8 mouse cellular contexts compared by ENCODE assay signal in genomic region chr13:15714726-15715437, GRCm38 (mm10).
DNase-seq lines count a peak whose midpoint lies in the region; ATAC-seq and TF ChIP-seq lines count a peak whose summit lies in the region.

No protein-coding gene starts in this region.

- intact Hi-C loops in heart, postnatal 36 days (cut with DNase I) = no loop called here

- peak; percentile 85 for ATAC-seq in lung, postnatal 0 days
- no peak for ATAC-seq in erythroid progenitor cell, adult 5-6 weeks (replicated peaks; ENCODE audit: low FRiP score, poor library complexity, severe bottlenecking)

- no peaks in the 10 kb centered on the region for H3K27me3 ChIP-seq in lung, postnatal 0 days (replicated peaks; ENCODE audit: insufficient read depth, low read length)

- no peak overlapping the region for H3K4me3 ChIP-seq in cortical plate, adult 2 months (ENCODE audit: insufficient read depth, low read length)
- H3K4me3 ChIP-seq in lung, postnatal 0 days (ENCODE audit: low read depth, low read length) = no peak overlapping the region

- TF ChIP-seq POLR2A in cortical plate, adult 2 months (IDR thresholded peaks at IDR 0.05; ENCODE audit: extremely low read depth, insufficient read depth, low read length) = no peak

- peak; percentile 17 for DNase-seq in thymus, postnatal 4 days
- no peak for DNase-seq in thymus, postnatal 25 days
- peak; percentile 20 to 25 for DNase-seq in heart, postnatal 36 days
- peak; percentile 19 to 69 for DNase-seq in layer of hippocampus, adult 18-20 months (ENCODE audit: low spot score in 2 of 2)
- DNase-seq in lung, postnatal 0 days (ENCODE audit: low spot score) = peak; percentile 85
- peak; percentile 62 to 73 for DNase-seq in right cerebral cortex, postnatal 10 days (ENCODE audit: low spot score in 2 of 2)

- no peaks in the 10 kb centered on the region for H3K4me1 ChIP-seq in cortical plate, adult 2 months (ENCODE audit: control insufficient read depth, insufficient read depth, low read length)
- no peaks in the 10 kb centered on the region for H3K4me1 ChIP-seq in lung, postnatal 0 days (ENCODE audit: insufficient read depth, low read depth, low read length)

- no peak overlapping the region for H3K4me2 ChIP-seq in lung, postnatal 0 days (replicated peaks; ENCODE audit: low read depth, low read length)

- no peaks in the 10 kb centered on the region for H3K9me3 ChIP-seq in lung, postnatal 0 days (ENCODE audit: low read length)

- H3K9ac ChIP-seq in lung, postnatal 0 days (replicated peaks; ENCODE audit: low read depth) = no peak overlapping the region

- no peaks in the 10 kb centered on the region for H3K36me3 ChIP-seq in lung, postnatal 0 days (ENCODE audit: insufficient read depth, low read length)

- peak; percentile 59 for TF ChIP-seq CTCF in cortical plate, adult 2 months (IDR thresholded peaks at IDR 0.05; ENCODE audit: extremely low read depth, insufficient read depth, low read length)
- peak; percentile 80 for TF ChIP-seq CTCF in lung, postnatal 0 days (IDR thresholded peaks at IDR 0.05)

- WGBS in lung, postnatal 0 days = 43% methylated on average over 8 of the region's 8 CpGs

- H3K27ac ChIP-seq in cortical plate, adult 2 months (ENCODE audit: insufficient read depth, low read length) = no peak overlapping the region
- H3K27ac ChIP-seq in lung, postnatal 0 days (ENCODE audit: low read length) = no peak overlapping the region

- no peak for TF ChIP-seq EP300 in lung, postnatal 0 days (IDR thresholded peaks at IDR 0.05)
